Mouse (Mus musculus): Measurements from ENCODE around the gene Mesp2.

DNA sequence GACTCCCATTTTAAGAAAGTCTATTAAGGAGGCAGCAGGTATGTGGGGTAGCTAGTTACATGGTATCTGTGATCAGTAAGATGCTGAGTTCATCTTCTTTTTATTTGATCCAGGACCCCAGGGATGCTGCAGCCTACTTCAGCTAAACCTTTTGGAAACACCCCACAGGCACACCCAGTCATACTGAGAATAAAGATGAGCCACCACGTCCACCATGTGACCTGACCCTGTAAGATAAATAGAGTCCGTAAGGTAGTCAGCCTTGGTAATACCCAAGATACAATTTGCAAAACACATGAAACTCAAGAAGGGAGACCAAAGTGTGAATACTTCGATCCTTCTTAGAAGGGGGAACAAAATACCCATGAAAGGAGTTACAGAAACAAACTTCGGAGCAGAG is 45.8 kb downstream of the Mesp2 start:
- TF ChIP-seq CTCF (IDR thresholded peaks at IDR 0.05; ENCODE audit: insufficient read depth, low read length) = no peak
- TF ChIP-seq POLR2A (IDR thresholded peaks at IDR 0.05; ENCODE audit: borderline replicate concordance, extremely low read depth, low read depth, low read length) = no peak
